In genomic region chr4:131918711-131919500, GRCm38 (mm10) we compare ENCODE assay signal across 9 mouse cellular contexts. TPM values are rescaled to one million over a fixed set of nuclear protein-coding genes. Genes with fewer than 3 reads are reported as not detected.
A peak's percentile ranks its signal among the peaks of the same experiment; 100 is the strongest.
DNase-seq lines count a peak whose midpoint lies in the region; ATAC-seq lines count a peak whose summit lies in the region.
"Had no signal": no experiment of that assay in that cellular context is flagged by ENCODE, and none has a peak within 500 bp of the region (broad histone marks: within the 10 kb centered on the region; RNA-seq: fewer than 3 reads in every experiment).

No protein-coding gene starts in this region.

- WGBS in hindbrain, embryonic 10.5 days, result 8% methylated on average over 15 of the region's 15 CpGs
- WGBS in hindbrain, embryonic 12.5 days, result 10% methylated on average over 15 of the region's 15 CpGs
- WGBS in embryonic facial prominence, embryonic 13.5 days, result 2% methylated on average over 15 of the region's 15 CpGs
- 12% methylated on average over 15 of the region's 15 CpGs for WGBS in kidney, embryonic 15.5 days

- H3K4me1 ChIP-seq in hindbrain, embryonic 10.5 days (replicated peaks), result peaks cover 86% of the 10 kb centered on the region
- H3K4me1 ChIP-seq in hindbrain, embryonic 12.5 days, result peaks cover 70% of the 10 kb centered on the region
- peaks cover 81% of the 10 kb centered on the region for H3K4me1 ChIP-seq in embryonic facial prominence, embryonic 13.5 days
- peaks cover 90% of the 10 kb centered on the region for H3K4me1 ChIP-seq in kidney, embryonic 15.5 days

- peaks cover 100% of the 10 kb centered on the region for H3K27me3 ChIP-seq in hindbrain, embryonic 10.5 days (ENCODE audit: insufficient read depth, poor library complexity, severe bottlenecking)
- H3K27me3 ChIP-seq in hindbrain, embryonic 12.5 days, result peaks cover 90% of the 10 kb centered on the region
- H3K27me3 ChIP-seq in embryonic facial prominence, embryonic 13.5 days, result peaks cover 60% of the 10 kb centered on the region
- peaks cover 64% of the 10 kb centered on the region for H3K27me3 ChIP-seq in kidney, embryonic 15.5 days

- H3K9me3 ChIP-seq in hindbrain, embryonic 10.5 days, result no peaks in the 10 kb centered on the region
- no peaks in the 10 kb centered on the region for H3K9me3 ChIP-seq in hindbrain, embryonic 12.5 days (replicated peaks)
- H3K9me3 ChIP-seq in embryonic facial prominence, embryonic 13.5 days, result no peaks in the 10 kb centered on the region
- no peaks in the 10 kb centered on the region for H3K9me3 ChIP-seq in kidney, embryonic 15.5 days (replicated peaks)

- no peak overlapping the region for H3K4me3 ChIP-seq in hindbrain, embryonic 10.5 days
- H3K4me3 ChIP-seq in hindbrain, embryonic 12.5 days, result no peak overlapping the region
- H3K4me3 ChIP-seq in embryonic facial prominence, embryonic 13.5 days, result no peak overlapping the region
- H3K4me3 ChIP-seq in kidney, embryonic 15.5 days (replicated peaks), result no peak overlapping the region

- H3K9ac ChIP-seq in hindbrain, embryonic 12.5 days, result no peak overlapping the region
- peak overlapping the region; percentile 90 for H3K9ac ChIP-seq in embryonic facial prominence, embryonic 13.5 days
- 0 out of 2 replicates have a peak overlapping the region, but pooled peaks have one; percentile 12 for H3K9ac ChIP-seq in kidney, embryonic 15.5 days
- H3K9ac ChIP-seq: liver, embryonic 14.5 days had no signal

- H3K36me3 ChIP-seq in hindbrain, embryonic 10.5 days, result peaks cover 14% of the 10 kb centered on the region
- peaks cover 1% of the 10 kb centered on the region; the same call in 1 of the 2 replicates for H3K36me3 ChIP-seq in hindbrain, embryonic 12.5 days
- H3K36me3 ChIP-seq in embryonic facial prominence, embryonic 13.5 days, result peaks cover 2% of the 10 kb centered on the region; the same call in 1 of the 2 replicates
- no peaks in the 10 kb centered on the region for H3K36me3 ChIP-seq in kidney, embryonic 15.5 days

- DNase-seq in hindbrain, embryonic 10.5 days (ENCODE audit: low spot score), result peak; percentile 68
- peak; percentile 87 for DNase-seq in mesoderm, embryonic 11.5 days (ENCODE audit: low read depth, low spot score)
- no peak for DNase-seq in left cerebral cortex, postnatal 4 days
- DNase-seq in thymus, postnatal 25 days, result no peak
- DNase-seq in thymus, adult 18-20 months, result no peak

- H3K4me2 ChIP-seq in hindbrain, embryonic 12.5 days (replicated peaks), result no peak overlapping the region; the same call in 1 of the 2 replicates
- peak overlapping the region; percentile 77 for H3K4me2 ChIP-seq in embryonic facial prominence, embryonic 13.5 days
- H3K4me2 ChIP-seq in kidney, embryonic 15.5 days, result peak overlapping the region; percentile 89

- intact Hi-C loops in left cerebral cortex, postnatal 4 days (cut with DNase I), result no loop called here

- ATAC-seq in hindbrain, embryonic 12.5 days (ENCODE audit: low FRiP score), result no peak
- ATAC-seq in embryonic facial prominence, embryonic 13.5 days (ENCODE audit: insufficient number of reproducible peaks, insufficient read depth, low FRiP score, low TSS enrichment, low read depth), result no peak
- ATAC-seq in kidney, embryonic 15.5 days (replicated peaks; ENCODE audit: low FRiP score), result peak; percentile 17; the same call in 1 of the 2 replicates

- H3K27ac ChIP-seq in hindbrain, embryonic 10.5 days, result peak overlapping the region; percentile 46; the same call in 1 of the 2 replicates
- no peak overlapping the region for H3K27ac ChIP-seq in hindbrain, embryonic 12.5 days
- H3K27ac ChIP-seq in embryonic facial prominence, embryonic 13.5 days, result peak overlapping the region; percentile 98
- H3K27ac ChIP-seq in kidney, embryonic 15.5 days, result peak overlapping the region; percentile 86
- H3K27ac ChIP-seq: liver, embryonic 14.5 days had no signal

RNA-seq across cellular contexts. Expression of gene Tmem200b, which starts 2.7 kb away (rescaled TPM):
- 0.73 and 1.1 TPM in 2 replicates for polyA plus RNA-seq in hindbrain, embryonic 10.5 days (2016; fragmentation: Nextera tagmentation; extraction: Ambion mirVana)
- polyA plus RNA-seq in hindbrain, embryonic 12.5 days (2016; fragmentation: Nextera tagmentation; extraction: Ambion mirVana), result 0.92 and 1.3 TPM in 2 replicates
- polyA plus RNA-seq in embryonic facial prominence, embryonic 13.5 days (2015; fragmentation: Nextera tagmentation; extraction: Ambion mirVana), result 3.0 and 4.3 TPM in 2 replicates
- polyA plus RNA-seq in kidney, embryonic 15.5 days (2015; fragmentation: Nextera tagmentation; extraction: Ambion mirVana), result 1.1 and 1.3 TPM in 2 replicates
- total RNA-seq in left cerebral cortex, postnatal 4 days (2021), result 1 to 10 TPM; 1.2 to 1.6 TPM

RNA-seq across cellular contexts. Expression of gene Srsf4, which starts 45.5 kb away (rescaled TPM):
- 139 and 141 TPM in 2 replicates for polyA plus RNA-seq in hindbrain, embryonic 10.5 days (2016; fragmentation: Nextera tagmentation; extraction: Ambion mirVana)
- polyA plus RNA-seq in hindbrain, embryonic 12.5 days (2016; fragmentation: Nextera tagmentation; extraction: Ambion mirVana), result 139 and 147 TPM in 2 replicates
- polyA plus RNA-seq in embryonic facial prominence, embryonic 13.5 days (2015; fragmentation: Nextera tagmentation; extraction: Ambion mirVana), result 126 and 127 TPM in 2 replicates
- polyA plus RNA-seq in kidney, embryonic 15.5 days (2015; fragmentation: Nextera tagmentation; extraction: Ambion mirVana), result 110 and 114 TPM in 2 replicates
- total RNA-seq in left cerebral cortex, postnatal 4 days (2021), result 10 to 100 TPM; 87.7 to 90.4 TPM

Comparison
In these comparisons a context has a peak if more than half of its experiments do, and no peak if none do; other contexts are left out.
1. DNase-seq: peak in hindbrain, embryonic 10.5 days (single experiment) and mesoderm, embryonic 11.5 days (single experiment); none in left cerebral cortex, postnatal 4 days (single experiment), thymus, postnatal 25 days (single experiment) and thymus, adult 18-20 months (0 of 2).